Mouse (Mus musculus) R1 (cell line): ENCODE results near the gene Zfyve9.

ENCODE experiments used
- DNase-seq: peaks from one replicate; pipeline ENCODE4 v3.0.0-alpha.2; 2018; ENCODE audit warnings: low read depth, low spot score

Gene Zfyve9

DNA sequence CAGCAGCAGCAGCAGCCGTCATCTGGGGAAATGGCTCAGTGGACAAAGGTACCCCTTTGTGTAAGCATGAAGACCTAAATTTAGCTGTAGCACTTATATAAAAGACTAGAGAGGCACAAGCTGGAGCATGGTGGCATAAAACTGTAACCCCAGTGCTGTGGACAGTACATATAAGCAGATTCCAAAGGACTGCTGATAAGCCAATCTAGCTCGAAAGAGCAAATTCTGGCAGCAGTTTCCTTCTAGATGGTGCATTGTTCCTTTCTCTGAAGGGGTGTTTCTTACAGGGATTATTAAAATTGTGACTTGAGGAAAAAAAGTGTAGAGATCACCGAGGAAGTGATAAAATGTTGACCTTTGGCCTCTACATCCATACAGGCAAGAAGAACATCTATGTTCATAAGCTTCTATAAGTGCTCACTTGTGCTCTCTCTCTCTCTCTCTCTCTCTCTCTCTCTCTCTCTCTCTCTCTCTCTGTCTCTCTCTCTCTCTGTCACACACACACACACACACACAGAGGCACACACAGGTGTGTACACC is 59.3 kb downstream of the Zfyve9 start:
- no peak for DNase-seq

- DNase-seq = no peak
Measured at GRCm38 (mm10) chr4:108719349-108719748, 61.2 kb downstream of the Zfyve9 start, which contains the start of gene 3110021N24Rik. 3110021N24Rik (plus strand) TSS chr4:108719649.

- DNase-seq = no peak
Measured at GRCm38 (mm10) chr4:108708209-108708608, 72.4 kb downstream of the Zfyve9 start.

- peak; percentile 62 for DNase-seq
Measured at GRCm38 (mm10) chr4:108696934-108697333, 83.7 kb downstream of the Zfyve9 start.

DNA sequence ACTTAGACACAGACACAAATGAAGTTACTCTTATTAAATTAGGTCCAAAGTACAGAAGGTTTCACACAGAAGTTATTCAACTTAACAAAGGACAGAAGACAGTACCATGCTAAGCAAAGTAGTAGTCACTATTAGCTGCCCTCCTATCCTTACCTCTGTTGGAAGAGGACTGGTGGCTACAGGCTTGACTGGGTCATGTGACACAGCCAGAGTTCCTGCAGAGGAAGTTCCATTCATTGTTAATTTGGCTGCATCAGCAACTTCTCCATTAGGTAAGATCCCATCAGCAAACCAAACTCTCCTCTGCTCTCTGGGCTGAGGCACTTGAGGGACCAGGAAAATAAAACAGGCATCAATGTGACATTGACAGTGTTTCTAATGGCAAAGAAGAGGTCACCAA is 89.1 kb downstream of the Zfyve9 start:
- DNase-seq = peak; percentile 13

DNA sequence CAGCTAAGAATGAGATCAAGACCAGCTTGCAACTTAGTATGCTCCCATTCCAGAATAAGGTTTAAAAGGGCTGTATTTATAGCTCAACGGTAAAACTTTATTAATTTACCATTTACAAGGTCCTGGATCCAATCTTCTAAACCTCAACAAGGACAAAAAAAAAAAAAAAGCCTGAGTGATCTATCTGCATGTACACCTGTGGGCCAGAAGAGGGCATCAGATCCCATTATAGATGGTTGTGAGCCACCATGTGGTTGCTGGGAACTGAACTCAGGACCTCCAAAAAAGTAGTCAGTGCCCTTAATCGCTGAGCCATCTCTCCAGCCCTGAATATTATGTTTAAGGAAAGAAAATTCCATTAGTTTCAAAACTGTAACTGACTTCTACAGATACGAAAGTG is 90.1 kb downstream of the Zfyve9 start:
- DNase-seq = peak; percentile 68

GRCm38 (mm10) chr4:108687098-108687497 is 93.5 kb downstream of the Zfyve9 start:
- peak; percentile 8 for DNase-seq

DNA sequence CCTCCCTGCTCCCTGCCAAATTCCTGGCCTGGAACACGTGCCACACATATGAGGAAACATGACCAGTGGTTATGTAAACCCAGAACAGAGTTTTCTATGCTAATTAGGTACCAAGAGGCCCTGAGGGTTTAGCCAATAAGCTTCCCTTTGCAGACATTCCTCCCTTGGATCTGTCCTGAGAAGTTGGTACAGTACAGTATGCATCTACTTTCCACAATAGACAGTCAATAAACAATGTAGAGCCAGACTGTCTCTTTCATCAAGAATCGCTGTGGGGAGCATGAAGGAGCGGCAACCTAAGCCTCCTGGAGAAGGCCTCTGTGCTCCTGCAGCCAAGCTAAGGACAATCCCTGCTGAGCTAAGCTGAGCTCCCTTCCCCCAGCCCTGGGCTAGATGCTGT is 94.4 kb downstream of the Zfyve9 start:
- DNase-seq = peak; percentile 78

DNA sequence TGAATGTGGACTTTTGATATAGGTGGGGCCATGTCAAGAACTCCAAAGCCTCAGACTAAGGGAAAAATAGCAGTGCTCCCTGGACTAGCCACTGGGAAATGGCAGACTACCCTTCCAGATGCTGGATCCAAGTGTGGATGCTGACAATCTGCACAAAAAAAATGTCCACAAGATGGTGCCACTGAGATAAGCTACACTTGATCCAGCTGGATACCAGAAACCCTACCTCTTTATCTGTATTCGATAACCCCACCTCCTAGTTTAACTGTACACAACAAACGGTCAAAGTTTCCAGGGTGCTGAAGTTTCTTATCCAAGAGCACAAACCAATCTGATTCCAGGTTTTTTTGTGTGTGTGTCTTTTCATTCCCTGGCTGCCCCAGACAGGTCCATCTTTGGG is 116.2 kb downstream of the Zfyve9 start:
- peak; percentile 86 for DNase-seq

DNA sequence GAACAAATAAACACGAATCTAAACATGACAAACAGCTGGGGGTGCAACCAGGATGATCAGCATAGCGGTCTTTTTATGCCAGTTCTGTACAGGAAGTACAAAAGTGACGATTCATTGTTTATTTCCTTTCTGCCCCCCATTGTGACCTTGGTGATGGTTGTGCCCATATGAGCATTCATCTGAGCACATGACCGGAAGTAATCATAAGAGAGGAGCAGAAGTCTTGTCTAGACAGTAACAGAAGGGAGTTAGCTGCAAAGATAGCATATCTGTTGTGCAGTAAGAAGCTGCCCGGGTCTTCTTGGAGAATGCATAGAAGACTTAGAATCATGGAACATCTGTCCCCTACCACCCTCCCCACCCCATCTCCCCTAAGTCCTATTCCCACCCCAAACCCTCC is 141.8 kb downstream of the Zfyve9 start:
- DNase-seq = no peak

GRCm38 (mm10) chr4:108637721-108638120 is 142.9 kb downstream of the Zfyve9 start:
- DNase-seq = no peak

- DNase-seq = peak; percentile 81
Measured at GRCm38 (mm10) chr4:108635101-108635500, 145.5 kb downstream of the Zfyve9 start.

- DNase-seq = no peak
Measured at GRCm38 (mm10) chr4:108634696-108635095, 145.9 kb downstream of the Zfyve9 start.

- no peak for DNase-seq
Measured at GRCm38 (mm10) chr4:108633703-108634102, 146.9 kb downstream of the Zfyve9 start.

GRCm38 (mm10) chr4:108631616-108632015 is 149.0 kb downstream of the Zfyve9 start:
- no peak for DNase-seq

DNA sequence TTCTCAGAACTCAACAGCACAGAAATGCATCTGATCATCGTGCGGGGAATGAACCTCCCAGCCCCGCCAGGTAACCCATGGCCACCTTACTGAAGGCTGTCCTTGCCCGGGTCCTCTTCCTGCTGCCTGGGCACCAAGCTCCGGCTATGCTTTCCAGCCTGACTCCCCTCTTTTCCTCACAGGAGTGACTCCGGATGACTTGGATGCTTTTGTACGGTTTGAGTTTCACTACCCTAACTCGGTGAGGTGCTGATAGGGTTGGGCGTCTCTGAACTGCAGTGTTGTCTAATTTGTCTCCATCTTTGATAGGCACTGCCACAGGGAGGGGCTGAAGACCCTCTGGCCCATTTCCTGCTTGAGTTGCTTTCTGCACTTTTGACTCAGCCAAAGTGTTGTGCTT is 150.5 kb downstream of the Zfyve9 start:
- DNase-seq = no peak

GRCm38 (mm10) chr4:108629363-108629880 is 151.2 kb downstream of the Zfyve9 start:
- DNase-seq = no peak

DNA sequence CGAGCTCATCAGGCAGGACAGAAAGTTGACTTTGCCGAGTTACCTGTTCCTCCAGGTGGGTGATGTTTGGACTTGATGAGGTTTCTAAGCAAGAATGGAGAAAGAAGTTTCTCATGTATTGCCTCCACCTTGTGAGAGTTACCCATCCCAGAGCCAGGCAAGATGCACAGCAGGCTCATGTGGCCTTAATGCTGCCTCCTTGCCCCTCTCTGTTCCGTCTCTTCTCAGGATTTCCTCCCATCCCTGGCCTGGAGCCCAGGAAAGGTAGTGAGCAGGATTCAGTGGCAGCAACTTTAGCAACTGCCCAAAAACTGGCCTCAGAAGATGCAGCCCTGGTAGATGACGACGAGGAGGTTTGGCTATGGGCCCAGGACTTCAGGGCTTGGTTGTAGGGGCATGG is 153.5 kb downstream of the Zfyve9 start:
- DNase-seq = no peak

- peak; percentile 73 for DNase-seq
Measured at GRCm38 (mm10) chr4:108621504-108621903, 159.1 kb downstream of the Zfyve9 start.

- DNase-seq = no peak
Measured at GRCm38 (mm10) chr4:108620536-108620935, 160.1 kb downstream of the Zfyve9 start.

DNA sequence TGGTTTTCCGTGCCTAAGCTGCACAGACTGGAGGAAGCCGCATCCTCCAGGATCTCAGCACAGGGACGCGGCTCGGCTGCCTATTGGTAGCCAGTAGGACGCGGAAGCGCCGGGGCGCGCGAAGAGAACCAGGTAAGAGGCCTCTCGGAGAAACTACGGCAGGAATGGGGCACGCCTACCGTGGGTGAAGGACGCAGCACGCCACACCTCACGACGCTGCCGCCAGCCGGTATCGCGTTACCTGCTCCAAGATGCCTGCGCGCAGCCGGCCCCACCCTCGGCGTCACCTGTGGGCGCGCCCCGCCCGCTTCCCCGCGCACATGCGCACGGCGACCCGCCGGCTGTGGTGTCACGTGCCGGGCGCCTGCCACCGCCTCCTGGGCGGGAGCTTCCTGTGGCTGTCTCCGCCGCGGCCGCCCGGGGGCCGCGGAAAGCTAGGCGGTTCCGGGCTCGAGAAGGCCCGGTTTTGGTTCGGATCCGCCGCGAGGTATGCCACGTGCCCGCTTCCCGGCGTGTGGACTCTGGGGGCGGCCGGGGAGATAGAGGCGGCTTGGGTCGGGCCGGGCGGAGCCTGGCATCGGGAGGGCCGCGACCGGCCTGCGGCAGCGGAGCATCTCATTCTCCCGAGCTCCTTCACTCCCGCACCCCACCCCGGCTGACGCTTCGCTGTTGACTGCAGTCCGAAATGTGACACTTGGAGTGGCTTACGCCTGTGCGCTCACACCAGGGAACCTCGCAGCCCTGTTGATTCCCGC is 160.8 kb downstream of the Zfyve9 start, which contains the start of gene Cc2d1b:
Cc2d1b (plus strand) TSS at position 354 of the 755 bp plus-strand sequence.
- DNase-seq = peak; percentile 97

- DNase-seq = no peak
Measured at GRCm38 (mm10) chr4:108619165-108619564, 161.4 kb downstream of the Zfyve9 start.

DNA sequence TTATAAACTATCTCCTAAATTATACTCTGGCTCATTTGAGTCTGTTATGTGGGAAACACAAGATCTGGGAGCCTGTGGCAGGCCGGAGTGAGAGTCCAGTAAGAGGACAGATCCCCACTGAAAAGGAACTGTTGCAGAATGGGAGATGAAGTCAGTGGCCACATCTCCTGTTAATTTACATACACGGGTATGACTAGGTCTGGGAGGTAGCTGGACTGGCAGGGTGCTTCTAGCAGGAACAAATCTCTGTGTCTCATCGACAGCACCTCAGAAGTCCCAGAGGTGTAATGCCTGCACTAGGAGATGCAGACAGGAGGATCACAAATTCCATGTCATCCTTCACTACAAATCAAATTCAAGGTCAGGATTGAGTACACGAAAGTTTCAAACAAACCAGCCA is 162.0 kb downstream of the Zfyve9 start:
- no peak for DNase-seq
